8 mouse cellular contexts compared by ENCODE assay signal in the genomic region with DNA sequence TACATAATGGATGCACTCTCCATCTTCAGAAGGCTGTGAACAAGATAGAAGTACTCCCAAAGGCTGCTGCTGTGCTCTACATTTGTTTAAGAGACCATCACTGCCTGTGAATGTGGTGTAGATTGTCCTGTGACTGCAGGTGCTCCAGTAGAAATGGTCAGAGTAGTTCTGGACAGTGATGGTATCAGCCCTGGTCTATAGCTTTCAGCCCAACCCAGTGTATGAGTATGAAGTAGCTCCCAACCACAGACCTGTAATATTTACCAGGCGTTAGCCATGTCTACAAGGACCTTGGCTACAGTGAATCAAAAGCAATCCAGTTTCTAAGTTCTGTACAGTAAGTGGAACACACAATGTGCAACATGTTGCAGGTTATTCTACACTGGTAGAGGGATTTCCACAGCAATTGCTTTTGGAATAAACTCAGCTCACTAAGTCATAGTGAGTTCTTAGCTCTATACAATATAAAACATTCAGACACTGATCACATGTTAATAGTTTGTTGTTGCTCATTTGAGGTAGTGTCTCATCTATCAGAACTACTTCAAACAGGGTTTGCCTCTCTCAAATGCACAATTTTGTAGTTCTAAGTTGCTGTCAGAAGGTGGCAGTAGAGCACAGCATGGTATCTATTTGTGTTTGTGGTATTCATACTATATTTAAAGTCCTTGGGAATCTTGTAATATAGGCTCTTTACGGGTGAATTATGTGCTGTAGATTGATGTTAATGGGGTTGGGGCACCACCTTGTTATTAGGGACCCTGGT.
DNase-seq lines count a peak whose midpoint lies in the region.

No protein-coding gene starts in this region.

- peak; percentile 26 for DNase-seq in adrenal gland, postnatal 14 days
- no peak for DNase-seq in adrenal gland, adult 8-10 months
- peak; percentile 24 to 28 for DNase-seq in left cerebral cortex, adult 18-20 months (ENCODE audit: low spot score in 2 of 2)
- no peak for DNase-seq in left cerebral cortex, postnatal 10 days (ENCODE audit: extremely low spot score in 1 of 2, low spot score in 2 of 2)
- DNase-seq in c-Kit-positive CD71-positive TER-119-positive erythroid progenitor cells, embryonic 14.5 days (ENCODE audit: low spot score): peak; percentile 43
- DNase-seq in large intestine, adult 2 months (ENCODE audit: low read depth, low spot score): peak; percentile 29
- peak; percentile 9 for DNase-seq in skeletal muscle tissue, adult 2 months (ENCODE audit: low read depth, low spot score)
- no peak for DNase-seq in right cerebral cortex, postnatal 14 days

- 36% methylated on average over 2 of the region's 2 CpGs for WGBS in large intestine, adult 2 months

- intact Hi-C loops in left cerebral cortex, postnatal 10 days (cut with DNase I): loop anchor here (10.0 kb wide), 1 partner anchor 451 kb away; no protein-coding TSS in a partner anchor

Comparison
In these comparisons a context has a peak if more than half of its experiments do, and no peak if none do; other contexts are left out.
1. DNase-seq: peak in adrenal gland, postnatal 14 days (single experiment), left cerebral cortex, adult 18-20 months (2 of 2), c-Kit-positive CD71-positive TER-119-positive erythroid progenitor cells, embryonic 14.5 days (single experiment), large intestine, adult 2 months (single experiment) and skeletal muscle tissue, adult 2 months (single experiment); none in adrenal gland, adult 8-10 months (single experiment), left cerebral cortex, postnatal 10 days (0 of 2) and right cerebral cortex, postnatal 14 days (single experiment).